Mouse (Mus musculus): ENCODE results near the gene Cacng7.
A peak's percentile ranks its signal among the peaks of the same experiment; 100 is the strongest.

GRCm38 (mm10) chr7:3412036-3412435, 79.3 kb downstream of the Cacng7 start:
- TF ChIP-seq CTCF (IDR thresholded peaks at IDR 0.05; ENCODE audit: low read depth) (peak; percentile 21), EP300 (IDR thresholded peaks at IDR 0.05; ENCODE audit: low read depth) (no peak)

Measured in liver, postnatal 0 days (tissue).